Mouse (Mus musculus) lung, postnatal 25 days (tissue): ENCODE results near the gene Mnd1.

Experiments used
- DNase-seq: peaks from one replicate; pipeline ENCODE4 v3.0.0; 2022; ENCODE audit warnings: low spot score

Mnd1 gene

GRCm38 (mm10) chr3:84046206-84046605 is 109.4 kb downstream of the Mnd1 start:
- no peak for DNase-seq

- no peak for DNase-seq
These were observed 113.8 kb downstream of the Mnd1 start for GRCm38 (mm10) chr3:84041739-84042138.

GRCm38 (mm10) chr3:84040476-84041082 is 115.0 kb downstream of the Mnd1 start:
- peak; percentile 68 for DNase-seq

GRCm38 (mm10) chr3:84039646-84040475 is 115.7 kb downstream of the Mnd1 start, which contains the start of gene Tmem131l:
TSS of gene Tmem131l (minus strand) at chr3:84040175.
- DNase-seq: peak; percentile 65

- peak; percentile 83 for DNase-seq
These were observed 116.5 kb downstream of the Mnd1 start for GRCm38 (mm10) chr3:84038981-84039645.

GRCm38 (mm10) chr3:84038126-84038525 is 117.5 kb downstream of the Mnd1 start:
- no peak for DNase-seq
